Mouse (Mus musculus) ES-E14 (cell line): ENCODE data around the gene Bhlha15.

Experiments used
- CHD2 ChIP-seq: IDR thresholded peaks from 2 replicates; pipeline ENCODE4 v1.6.1; 2014; ENCODE audit warnings: mild to moderate bottlenecking, low read depth, low read length, inconsistent platforms
- MAFK ChIP-seq: IDR thresholded peaks from 2 replicates; pipeline ENCODE4 v1.6.1; 2014; ENCODE audit warnings: mild to moderate bottlenecking, low read depth, low read length, inconsistent platforms; ENCODE audit not compliant: insufficient read depth
- ZNF384 ChIP-seq: IDR thresholded peaks from 2 replicates; pipeline ENCODE4 v1.6.1; 2012; ENCODE audit warnings: low read depth, low read length, inconsistent platforms

DNA sequence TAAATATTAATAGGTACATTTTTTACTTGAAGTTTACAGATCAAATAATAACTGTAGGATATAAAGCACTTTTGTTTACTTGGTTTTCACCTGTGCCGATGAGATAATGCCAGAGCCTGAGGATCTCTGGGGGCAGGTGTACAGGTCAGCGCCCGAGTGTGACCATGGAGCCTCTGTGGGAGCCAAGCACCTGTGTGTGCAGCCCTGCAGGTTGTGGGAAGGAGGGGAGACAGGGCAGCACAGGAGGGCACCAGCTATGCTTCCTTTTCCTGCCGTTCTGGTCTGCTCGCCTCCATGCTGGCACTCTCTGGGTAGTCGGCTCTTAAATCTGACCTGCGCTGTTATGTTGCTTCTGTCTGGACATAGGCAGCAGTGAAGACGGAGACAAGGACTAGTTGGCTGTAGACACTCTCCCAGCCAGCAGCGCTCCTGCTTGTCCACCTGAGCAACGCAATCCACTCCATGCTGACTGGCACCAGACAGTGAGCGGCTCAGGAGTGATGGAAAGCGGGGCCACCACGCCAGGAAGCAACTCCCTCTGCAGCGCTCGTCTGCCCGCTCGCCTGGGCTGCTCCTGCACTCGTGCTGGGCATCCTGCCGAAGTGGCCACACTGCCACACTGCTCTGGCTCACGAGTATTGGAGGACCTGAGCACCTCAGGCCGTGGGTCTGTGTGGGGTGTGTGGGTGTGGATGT lies 5.6 kb upstream of the Bhlha15 start:
- TF ChIP-seq CHD2 (no peak), MAFK (no peak), ZNF384 (no peak)
